Mouse (Mus musculus): ENCODE results near the gene Bves. TPM values are rescaled to one million over a fixed set of nuclear protein-coding genes. Genes with fewer than 3 reads are reported as not detected.
"Not testable (repeated sequence)": the region's sequence is repeated elsewhere in the genome, so short reads cannot be mapped to it uniquely, and the experiment has no call there.

Bves gene
- polyA plus RNA-seq (2014; fragmentation: Nextera tagmentation; extraction: Ambion mirVana): 10.1 and 11.2 TPM in 2 replicates

GRCm38 (mm10) chr10:45335434-45336422 lies at the start of gene Bves:
Gene Bves (plus strand): TSS chr10:45335772.
- H3K9ac ChIP-seq (ENCODE audit: low read length): peak within 1 kb of the TSS; percentile 85
- H3K36me3 ChIP-seq (ENCODE audit: control insufficient read depth, insufficient read depth, low read length): no peaks in the 10 kb centered on the region
- peak; percentile 82 for DNase-seq (ENCODE audit: low spot score)
- peak within 1 kb of the TSS; percentile 86 for H3K4me2 ChIP-seq (ENCODE audit: low read depth, severe bottlenecking)
- 0 out of 2 replicates have a peak within 1 kb of the TSS, but pooled peaks have one; percentile 42 for H3K27ac ChIP-seq (replicated peaks; ENCODE audit: low read depth, low read length)
- H3K4me3 ChIP-seq (ENCODE audit: low read depth, low read length): peak within 1 kb of the TSS; percentile 76
- WGBS: 1% methylated on average over 93 of the region's 116 CpGs
- 0 out of 2 replicates have a peak, but pooled peaks cover 3% of the 10 kb centered on the region for H3K4me1 ChIP-seq (ENCODE audit: control insufficient read depth, insufficient read depth, low read length)
- peak; percentile 77; the same call in 1 of the 2 replicates for ATAC-seq (ENCODE audit: insufficient number of reproducible peaks, low FRiP score, low TSS enrichment, low read depth)
- no peaks in the 10 kb centered on the region for H3K9me3 ChIP-seq (ENCODE audit: control insufficient read depth, low read length)
- no peaks in the 10 kb centered on the region; the same call in 1 of the 2 replicates for H3K27me3 ChIP-seq (ENCODE audit: control insufficient read depth, insufficient read depth, low read length)

- WGBS: 38% methylated on average over 7 of the region's 7 CpGs
- DNase-seq (ENCODE audit: low spot score) (no peak), ATAC-seq (ENCODE audit: insufficient number of reproducible peaks, low FRiP score, low TSS enrichment, low read depth) (no peak)
- Histone ChIP-seq H3K9me3 (ENCODE audit: control insufficient read depth, low read length) (no peaks in the 10 kb centered on the region), H3K9ac (ENCODE audit: low read length) (no peak overlapping the region), H3K4me2 (ENCODE audit: low read depth, severe bottlenecking) (no peak overlapping the region), H3K4me1 (ENCODE audit: control insufficient read depth, insufficient read depth, low read length) (no peaks in the 10 kb centered on the region), H3K27ac (replicated peaks; ENCODE audit: low read depth, low read length) (no peak overlapping the region), H3K27me3 (ENCODE audit: control insufficient read depth, insufficient read depth, low read length) (peaks cover 11% of the 10 kb centered on the region), H3K4me3 (ENCODE audit: low read depth, low read length) (no peak overlapping the region), H3K36me3 (ENCODE audit: control insufficient read depth, insufficient read depth, low read length) (no peaks in the 10 kb centered on the region)
Measured at GRCm38 (mm10) chr10:45288351-45288750, 47.2 kb upstream of the Bves start.

- Histone ChIP-seq H3K27me3 (ENCODE audit: control insufficient read depth, insufficient read depth, low read length) (peaks cover 11% of the 10 kb centered on the region), H3K36me3 (ENCODE audit: control insufficient read depth, insufficient read depth, low read length) (no peaks in the 10 kb centered on the region), H3K4me2 (ENCODE audit: low read depth, severe bottlenecking) (peak overlapping the region; percentile 97), H3K9me3 (ENCODE audit: control insufficient read depth, low read length) (no peaks in the 10 kb centered on the region), H3K4me3 (ENCODE audit: low read depth, low read length) (peak overlapping the region; percentile 51), H3K27ac (replicated peaks; ENCODE audit: low read depth, low read length) (no peak overlapping the region), H3K4me1 (ENCODE audit: control insufficient read depth, insufficient read depth, low read length) (no peaks in the 10 kb centered on the region), H3K9ac (ENCODE audit: low read length) (peak overlapping the region; percentile 66)
- peak; percentile 60 for DNase-seq (ENCODE audit: low spot score)
- WGBS: under 1% methylated on average over 70 of the region's 71 CpGs
- ATAC-seq (ENCODE audit: insufficient number of reproducible peaks, low FRiP score, low TSS enrichment, low read depth): peak; percentile 70
Measured at GRCm38 (mm10) chr10:45289218-45290105, 46.1 kb upstream of the Bves start.

- H3K9ac ChIP-seq (ENCODE audit: low read length): no peak overlapping the region
- peaks cover 11% of the 10 kb centered on the region for H3K27me3 ChIP-seq (ENCODE audit: control insufficient read depth, insufficient read depth, low read length)
- 65% methylated on average over 5 of the region's 5 CpGs for WGBS
- H3K4me3 ChIP-seq (ENCODE audit: low read depth, low read length): no peak overlapping the region
- no peak for DNase-seq (ENCODE audit: low spot score)
- H3K9me3 ChIP-seq (ENCODE audit: control insufficient read depth, low read length): no peaks in the 10 kb centered on the region
- H3K4me1 ChIP-seq (ENCODE audit: control insufficient read depth, insufficient read depth, low read length): no peaks in the 10 kb centered on the region
- no peak for ATAC-seq (ENCODE audit: insufficient number of reproducible peaks, low FRiP score, low TSS enrichment, low read depth)
- H3K4me2 ChIP-seq (ENCODE audit: low read depth, severe bottlenecking): no peak overlapping the region
- H3K27ac ChIP-seq (replicated peaks; ENCODE audit: low read depth, low read length): no peak overlapping the region
- H3K36me3 ChIP-seq (ENCODE audit: control insufficient read depth, insufficient read depth, low read length): no peaks in the 10 kb centered on the region
Measured at GRCm38 (mm10) chr10:45290618-45291017, 45.0 kb upstream of the Bves start.

DNA sequence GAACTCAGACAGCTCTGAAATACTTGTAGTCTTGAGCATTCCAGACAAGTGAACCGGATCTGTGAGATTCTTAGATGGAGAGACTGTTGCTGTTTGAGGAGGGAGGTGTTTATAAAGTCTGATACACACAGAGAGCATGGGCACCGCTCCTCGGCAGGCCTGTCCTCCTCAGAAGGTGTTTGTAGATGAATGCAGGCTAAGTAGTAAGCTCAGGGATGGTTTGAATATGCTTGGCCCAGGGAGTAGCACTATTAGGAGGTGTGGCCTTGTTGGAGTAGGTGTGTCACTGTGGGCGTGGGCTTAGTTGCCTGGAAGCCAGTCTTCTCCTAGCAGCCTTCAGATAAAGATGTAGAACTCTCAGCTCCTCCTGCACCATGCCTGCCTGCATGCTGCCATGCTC lies 43.4 kb upstream of the Bves start:
- not testable (repeated sequence) for H3K36me3 ChIP-seq (ENCODE audit: control insufficient read depth, insufficient read depth, low read length); H3K4me1 ChIP-seq (ENCODE audit: control insufficient read depth, insufficient read depth, low read length); ATAC-seq (ENCODE audit: insufficient number of reproducible peaks, low FRiP score, low TSS enrichment, low read depth); H3K9ac ChIP-seq (ENCODE audit: low read length); H3K4me3 ChIP-seq (ENCODE audit: low read depth, low read length); H3K4me2 ChIP-seq (ENCODE audit: low read depth, severe bottlenecking); H3K9me3 ChIP-seq (ENCODE audit: control insufficient read depth, low read length); DNase-seq (ENCODE audit: low spot score); H3K27ac ChIP-seq (replicated peaks; ENCODE audit: low read depth, low read length)
- 62% methylated on average over 4 of the region's 4 CpGs for WGBS
- H3K27me3 ChIP-seq (ENCODE audit: control insufficient read depth, insufficient read depth, low read length): peaks cover 11% of the 10 kb centered on the region

DNA sequence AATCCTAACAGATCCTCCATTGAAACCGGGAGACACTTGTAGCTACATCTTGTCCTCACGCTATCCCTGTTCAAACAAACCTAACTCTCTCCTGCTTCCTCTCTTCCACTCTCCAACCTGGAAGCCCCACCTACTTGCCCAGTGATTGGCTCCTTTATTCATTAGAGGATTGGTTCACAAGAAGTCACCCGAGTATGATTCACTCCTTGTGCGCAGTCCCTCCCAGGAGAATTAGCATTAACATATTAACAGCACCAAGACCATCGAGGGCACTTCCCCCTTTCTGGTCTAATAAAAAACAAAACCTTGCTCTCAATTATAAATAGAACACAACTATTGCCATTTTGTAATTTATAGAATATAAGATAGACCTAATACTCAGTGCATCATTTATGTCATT lies 40.5 kb upstream of the Bves start:
- no peak for ATAC-seq (ENCODE audit: insufficient number of reproducible peaks, low FRiP score, low TSS enrichment, low read depth)
- DNase-seq (ENCODE audit: low spot score): no peak
- Histone ChIP-seq H3K4me1 (ENCODE audit: control insufficient read depth, insufficient read depth, low read length) (no peaks in the 10 kb centered on the region), H3K9me3 (ENCODE audit: control insufficient read depth, low read length) (no peaks in the 10 kb centered on the region), H3K27ac (replicated peaks; ENCODE audit: low read depth, low read length) (no peak overlapping the region), H3K36me3 (ENCODE audit: control insufficient read depth, insufficient read depth, low read length) (no peaks in the 10 kb centered on the region), H3K4me2 (ENCODE audit: low read depth, severe bottlenecking) (no peak overlapping the region), H3K4me3 (ENCODE audit: low read depth, low read length) (no peak overlapping the region), H3K9ac (ENCODE audit: low read length) (no peak overlapping the region), H3K27me3 (ENCODE audit: control insufficient read depth, insufficient read depth, low read length) (no peaks in the 10 kb centered on the region)
- 88% methylated on average over 5 of the region's 5 CpGs for WGBS

DNA sequence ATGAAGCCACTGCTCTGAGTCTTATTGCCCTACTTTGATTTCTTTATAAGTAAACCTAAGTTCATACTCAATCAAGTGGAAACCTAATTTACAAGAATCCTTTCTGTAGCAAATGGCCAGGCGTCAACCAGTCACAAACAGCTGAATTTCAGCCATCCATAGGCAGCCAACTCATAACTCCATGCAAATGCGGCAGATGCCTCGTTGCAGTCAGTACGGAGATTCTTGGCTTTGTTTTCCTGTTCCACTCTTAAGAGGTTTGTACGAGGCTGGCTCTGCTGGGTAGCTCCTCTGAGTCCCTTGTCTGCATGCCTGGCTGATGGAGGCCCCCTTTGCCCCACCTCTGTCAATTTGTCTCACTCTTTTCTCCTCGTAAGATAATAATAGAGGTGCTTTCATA lies 37.1 kb upstream of the Bves start:
- no peak overlapping the region for H3K9ac ChIP-seq (ENCODE audit: low read length)
- no peaks in the 10 kb centered on the region for H3K9me3 ChIP-seq (ENCODE audit: control insufficient read depth, low read length)
- no peaks in the 10 kb centered on the region for H3K4me1 ChIP-seq (ENCODE audit: control insufficient read depth, insufficient read depth, low read length)
- no peaks in the 10 kb centered on the region for H3K36me3 ChIP-seq (ENCODE audit: control insufficient read depth, insufficient read depth, low read length)
- ATAC-seq (ENCODE audit: insufficient number of reproducible peaks, low FRiP score, low TSS enrichment, low read depth) (no peak), DNase-seq (ENCODE audit: low spot score) (no peak)
- H3K27ac ChIP-seq (replicated peaks; ENCODE audit: low read depth, low read length): no peak overlapping the region
- no peak overlapping the region for H3K4me2 ChIP-seq (ENCODE audit: low read depth, severe bottlenecking)
- H3K27me3 ChIP-seq (ENCODE audit: control insufficient read depth, insufficient read depth, low read length): no peaks in the 10 kb centered on the region
- H3K4me3 ChIP-seq (ENCODE audit: low read depth, low read length): no peak overlapping the region
- WGBS: 83% methylated on average over 6 of the region's 6 CpGs

GRCm38 (mm10) chr10:45299509-45299908 lies 36.1 kb upstream of the Bves start:
- 95% methylated on average over 4 of the region's 4 CpGs for WGBS
- no peaks in the 10 kb centered on the region for H3K36me3 ChIP-seq (ENCODE audit: control insufficient read depth, insufficient read depth, low read length)
- H3K9ac ChIP-seq (ENCODE audit: low read length): no peak overlapping the region
- no peaks in the 10 kb centered on the region for H3K4me1 ChIP-seq (ENCODE audit: control insufficient read depth, insufficient read depth, low read length)
- ATAC-seq (ENCODE audit: insufficient number of reproducible peaks, low FRiP score, low TSS enrichment, low read depth) (no peak), DNase-seq (ENCODE audit: low spot score) (no peak)
- no peak overlapping the region for H3K27ac ChIP-seq (replicated peaks; ENCODE audit: low read depth, low read length)
- H3K4me3 ChIP-seq (ENCODE audit: low read depth, low read length): no peak overlapping the region
- no peaks in the 10 kb centered on the region for H3K27me3 ChIP-seq (ENCODE audit: control insufficient read depth, insufficient read depth, low read length)
- no peaks in the 10 kb centered on the region for H3K9me3 ChIP-seq (ENCODE audit: control insufficient read depth, low read length)
- H3K4me2 ChIP-seq (ENCODE audit: low read depth, severe bottlenecking): no peak overlapping the region
